Mouse (Mus musculus) cerebellum, adult 11-12 months (tissue): ENCODE results near the gene Impdh2.
"Not testable (repeated sequence)": the region's sequence is repeated elsewhere in the genome, so short reads cannot be mapped to it uniquely, and the experiment has no call there.

ENCODE experiments used
- DNase-seq: peaks from one replicate; pipeline ENCODE4 v3.0.0; 2022

Gene Impdh2

GRCm38 (mm10) chr9:108570207-108570896 lies 10.3 kb downstream of the Impdh2 start:
- DNase-seq: peak; percentile 72

GRCm38 (mm10) chr9:108571401-108571973 lies 11.4 kb downstream of the Impdh2 start:
- peak; percentile 33 for DNase-seq

- peak; percentile 20 for DNase-seq
These were observed 12.2 kb downstream of the Impdh2 start for GRCm38 (mm10) chr9:108572321-108572720.

GRCm38 (mm10) chr9:108573774-108574690 lies 13.9 kb downstream of the Impdh2 start:
- DNase-seq: peak; percentile 70

- no peak for DNase-seq
These were observed 14.8 kb downstream of the Impdh2 start for GRCm38 (mm10) chr9:108574921-108575320.

- no peak for DNase-seq
These were observed 15.5 kb downstream of the Impdh2 start for GRCm38 (mm10) chr9:108575321-108576297.

GRCm38 (mm10) chr9:108577025-108577424 lies 16.9 kb downstream of the Impdh2 start:
- no peak for DNase-seq

GRCm38 (mm10) chr9:108577934-108578544 lies 18.0 kb downstream of the Impdh2 start:
- DNase-seq: peak; percentile 76

GRCm38 (mm10) chr9:108578545-108579343 lies 18.7 kb downstream of the Impdh2 start, which contains the start of gene Wdr6:
Gene Wdr6, minus strand, starts transcription at chr9:108578739.
- DNase-seq: peak; percentile 96

GRCm38 (mm10) chr9:108579344-108579690 lies 19.2 kb downstream of the Impdh2 start:
- no peak for DNase-seq

GRCm38 (mm10) chr9:108587571-108588180 lies 27.6 kb downstream of the Impdh2 start:
- DNase-seq: peak; percentile 73

GRCm38 (mm10) chr9:108589229-108589628 lies 29.1 kb downstream of the Impdh2 start:
- no peak for DNase-seq

GRCm38 (mm10) chr9:108591462-108591861 lies 31.4 kb downstream of the Impdh2 start:
- DNase-seq: no peak

- DNase-seq: no peak
These were observed 34.3 kb downstream of the Impdh2 start for GRCm38 (mm10) chr9:108594354-108594753.

- DNase-seq: peak; percentile 81
These were observed 37.1 kb downstream of the Impdh2 start, which contains the start of gene P4htm for GRCm38 (mm10) chr9:108596998-108597764. Gene P4htm, minus strand, starts transcription at chr9:108597667.

- no peak for DNase-seq
These were observed 39.0 kb downstream of the Impdh2 start for GRCm38 (mm10) chr9:108599021-108599566.

- no peak for DNase-seq
These were observed 39.9 kb downstream of the Impdh2 start for GRCm38 (mm10) chr9:108600011-108600410.

- DNase-seq: no peak
These were observed 41.9 kb downstream of the Impdh2 start for GRCm38 (mm10) chr9:108601986-108602385.

- not testable (repeated sequence) for DNase-seq
These were observed 47.8 kb downstream of the Impdh2 start for GRCm38 (mm10) chr9:108607929-108608328.
